Mouse (Mus musculus): ENCODE measurements around the gene Pkd1l1.

Gene Pkd1l1

GRCm38 (mm10) chr11:8958572-8958971 is 14.5 kb downstream of the Pkd1l1 start:
- Histone ChIP-seq H3K27me3 (ENCODE audit: control insufficient read depth, insufficient read depth, low read length, poor library complexity, severe bottlenecking) (no peaks in the 10 kb centered on the region), H3K36me3 (ENCODE audit: control insufficient read depth, insufficient read depth, low read length, poor library complexity, severe bottlenecking) (no peaks in the 10 kb centered on the region)
- DNase-seq (ENCODE audit: low read depth, low spot score), result no peak

- no peak for DNase-seq (ENCODE audit: low read depth, low spot score)
- no peaks in the 10 kb centered on the region for H3K27me3 ChIP-seq (ENCODE audit: control insufficient read depth, insufficient read depth, low read length, poor library complexity, severe bottlenecking)
- no peaks in the 10 kb centered on the region for H3K36me3 ChIP-seq (ENCODE audit: control insufficient read depth, insufficient read depth, low read length, poor library complexity, severe bottlenecking)
Observed at GRCm38 (mm10) chr11:8958108-8958507, 15.0 kb downstream of the Pkd1l1 start.

DNA sequence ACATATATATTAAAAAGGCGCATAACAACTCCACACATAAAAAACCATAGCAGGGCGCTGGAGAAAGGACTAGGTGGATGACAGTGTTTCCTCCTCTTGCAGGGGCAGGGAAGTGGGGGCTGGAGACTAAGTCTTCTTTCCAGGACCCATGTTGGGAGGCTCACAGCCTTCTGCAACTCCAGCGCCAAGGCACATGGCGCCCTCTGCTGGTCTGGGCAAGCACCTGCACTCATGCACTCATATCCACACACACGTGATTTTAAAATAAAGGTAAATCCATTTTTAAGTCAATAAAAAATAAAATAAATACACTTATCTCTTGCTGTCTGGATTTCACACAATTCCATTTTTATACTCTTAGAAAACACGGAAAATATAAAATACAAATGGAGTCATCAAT is 16.0 kb downstream of the Pkd1l1 start:
- Histone ChIP-seq H3K36me3 (ENCODE audit: control insufficient read depth, insufficient read depth, low read length, poor library complexity, severe bottlenecking) (no peaks in the 10 kb centered on the region), H3K27me3 (ENCODE audit: control insufficient read depth, insufficient read depth, low read length, poor library complexity, severe bottlenecking) (no peaks in the 10 kb centered on the region)
- peak; percentile 11 for DNase-seq (ENCODE audit: low read depth, low spot score)

- Histone ChIP-seq H3K36me3 (ENCODE audit: control insufficient read depth, insufficient read depth, low read length, poor library complexity, severe bottlenecking) (no peaks in the 10 kb centered on the region), H3K27me3 (ENCODE audit: control insufficient read depth, insufficient read depth, low read length, poor library complexity, severe bottlenecking) (no peaks in the 10 kb centered on the region)
- peak; percentile 30 for DNase-seq (ENCODE audit: low read depth, low spot score)
Observed at GRCm38 (mm10) chr11:8955678-8956077, 17.4 kb downstream of the Pkd1l1 start.

DNA sequence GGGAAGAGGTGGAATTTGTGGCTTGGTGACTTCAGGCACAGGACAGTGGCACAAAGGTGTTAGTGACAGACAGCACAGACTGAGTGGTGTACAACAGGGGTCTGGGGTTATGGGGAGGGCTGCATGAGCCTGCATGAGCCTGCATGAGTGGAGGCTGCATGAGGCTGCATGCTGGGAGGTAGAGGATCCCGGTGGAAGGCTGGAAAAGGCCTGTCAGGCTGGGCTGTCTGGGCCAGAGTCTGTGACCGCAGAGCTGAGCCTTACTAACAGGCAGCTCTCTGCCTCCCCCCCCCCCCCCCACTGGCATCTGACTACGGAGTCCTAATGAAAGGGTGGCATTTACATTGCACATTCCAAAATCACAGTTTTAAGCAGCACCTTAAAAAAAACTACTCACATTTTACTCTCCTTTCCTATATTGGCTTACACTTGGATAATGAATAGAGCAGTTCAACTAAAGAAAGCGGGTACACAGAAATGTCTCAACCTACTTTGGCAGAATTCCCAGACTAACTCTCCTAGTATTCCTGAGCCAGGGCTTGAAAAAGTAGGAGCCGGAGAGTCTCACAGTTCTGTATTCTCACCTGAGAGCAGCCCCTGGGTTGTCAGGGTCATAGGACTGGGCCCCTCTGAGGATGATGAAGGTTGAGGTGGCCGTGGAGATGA is 23.2 kb downstream of the Pkd1l1 start:
- H3K36me3 ChIP-seq (ENCODE audit: control insufficient read depth, insufficient read depth, low read length, poor library complexity, severe bottlenecking), result no peaks in the 10 kb centered on the region
- H3K27me3 ChIP-seq (ENCODE audit: control insufficient read depth, insufficient read depth, low read length, poor library complexity, severe bottlenecking), result no peaks in the 10 kb centered on the region
- DNase-seq (ENCODE audit: low read depth, low spot score), result no peak

- Histone ChIP-seq H3K36me3 (ENCODE audit: control insufficient read depth, insufficient read depth, low read length, poor library complexity, severe bottlenecking) (no peaks in the 10 kb centered on the region), H3K27me3 (ENCODE audit: control insufficient read depth, insufficient read depth, low read length, poor library complexity, severe bottlenecking) (no peaks in the 10 kb centered on the region)
- DNase-seq (ENCODE audit: low read depth, low spot score), result no peak
Observed at GRCm38 (mm10) chr11:8948871-8949270, 24.2 kb downstream of the Pkd1l1 start.

GRCm38 (mm10) chr11:8944114-8944513 is 29.0 kb downstream of the Pkd1l1 start:
- no peak for DNase-seq (ENCODE audit: low read depth, low spot score)
- H3K36me3 ChIP-seq (ENCODE audit: control insufficient read depth, insufficient read depth, low read length, poor library complexity, severe bottlenecking), result no peaks in the 10 kb centered on the region
- H3K27me3 ChIP-seq (ENCODE audit: control insufficient read depth, insufficient read depth, low read length, poor library complexity, severe bottlenecking), result no peaks in the 10 kb centered on the region

- no peaks in the 10 kb centered on the region for H3K36me3 ChIP-seq (ENCODE audit: control insufficient read depth, insufficient read depth, low read length, poor library complexity, severe bottlenecking)
- DNase-seq (ENCODE audit: low read depth, low spot score), result no peak
Observed at GRCm38 (mm10) chr11:8942446-8942845, 30.6 kb downstream of the Pkd1l1 start.

DNA sequence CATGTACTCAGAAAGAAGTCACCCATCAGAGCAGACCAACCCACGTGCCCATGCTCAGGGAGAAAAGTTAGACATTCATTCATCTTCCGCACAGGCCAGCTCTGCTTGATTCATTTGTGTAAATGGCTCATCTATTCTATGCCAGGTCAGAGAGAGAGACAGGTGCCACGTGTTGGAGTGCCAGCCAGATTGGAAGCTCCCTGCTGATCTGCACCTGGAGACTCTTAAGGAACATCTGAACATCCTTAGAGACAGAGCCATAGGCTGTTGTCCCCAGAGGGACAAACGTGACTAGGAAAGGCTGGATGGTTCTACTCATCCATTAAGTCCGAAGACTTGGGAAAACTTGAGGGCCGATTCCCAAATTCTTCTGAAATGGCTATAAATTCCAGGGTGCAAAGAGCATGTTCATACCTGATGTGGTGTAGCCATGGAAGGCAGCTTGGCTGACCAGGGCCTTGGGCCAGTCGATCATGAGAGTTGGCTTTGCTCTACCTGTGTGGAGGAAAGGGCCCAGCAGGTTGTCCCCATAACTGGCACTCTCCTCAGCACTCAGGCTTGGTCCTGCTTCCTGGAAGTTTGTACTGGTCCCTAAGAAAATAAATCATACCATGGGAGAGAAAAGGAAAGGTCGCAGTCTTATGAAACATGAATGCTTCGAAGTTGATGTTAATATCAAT is 36.5 kb downstream of the Pkd1l1 start:
- DNase-seq (ENCODE audit: low read depth, low spot score), result no peak
- H3K27me3 ChIP-seq (ENCODE audit: control insufficient read depth, insufficient read depth, low read length, poor library complexity, severe bottlenecking), result no peaks in the 10 kb centered on the region
- H3K36me3 ChIP-seq (ENCODE audit: control insufficient read depth, insufficient read depth, low read length, poor library complexity, severe bottlenecking), result no peaks in the 10 kb centered on the region

More at GRCm38 (mm10) chr11:8942446-8942845, 30.6 kb downstream of the Pkd1l1 start:
- no peaks in the 10 kb centered on the region for H3K27me3 ChIP-seq (ENCODE audit: control insufficient read depth, insufficient read depth, low read length, poor library complexity, severe bottlenecking)

- DNase-seq (ENCODE audit: low read depth, low spot score), result no peak
- H3K36me3 ChIP-seq (ENCODE audit: control insufficient read depth, insufficient read depth, low read length, poor library complexity, severe bottlenecking), result no peaks in the 10 kb centered on the region
- H3K27me3 ChIP-seq (ENCODE audit: control insufficient read depth, insufficient read depth, low read length, poor library complexity, severe bottlenecking), result no peaks in the 10 kb centered on the region
Observed at GRCm38 (mm10) chr11:8916081-8916671, 56.9 kb downstream of the Pkd1l1 start.

DNA sequence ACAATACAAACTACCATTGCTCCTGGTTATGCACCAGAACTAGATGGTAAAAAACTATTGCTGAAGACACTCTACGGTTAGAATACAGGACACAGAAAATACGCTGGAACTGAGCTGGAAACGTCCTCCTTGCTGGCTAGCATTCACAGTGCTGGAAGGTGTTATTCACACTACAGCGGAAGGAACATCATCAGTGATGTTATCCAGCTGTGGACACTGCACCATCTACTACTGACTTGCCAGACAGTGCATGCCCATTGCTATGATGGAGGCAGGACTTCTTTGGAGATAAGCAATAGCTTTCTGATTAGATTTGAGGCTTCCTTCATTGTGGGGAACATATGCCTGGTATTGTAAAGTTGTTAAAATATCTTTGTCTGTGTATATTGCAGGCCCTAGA is 90.3 kb downstream of the Pkd1l1 start:
- Histone ChIP-seq H3K36me3 (ENCODE audit: control insufficient read depth, insufficient read depth, low read length, poor library complexity, severe bottlenecking) (no peaks in the 10 kb centered on the region), H3K27me3 (ENCODE audit: control insufficient read depth, insufficient read depth, low read length, poor library complexity, severe bottlenecking) (no peaks in the 10 kb centered on the region)
- no peak for DNase-seq (ENCODE audit: low read depth, low spot score)

- Histone ChIP-seq H3K36me3 (ENCODE audit: control insufficient read depth, insufficient read depth, low read length, poor library complexity, severe bottlenecking) (no peaks in the 10 kb centered on the region), H3K27me3 (ENCODE audit: control insufficient read depth, insufficient read depth, low read length, poor library complexity, severe bottlenecking) (no peaks in the 10 kb centered on the region)
Observed at GRCm38 (mm10) chr11:8881521-8881920, 91.5 kb downstream of the Pkd1l1 start.

GRCm38 (mm10) chr11:8870115-8870514 is 103.0 kb downstream of the Pkd1l1 start:
- no peak for DNase-seq (ENCODE audit: low read depth, low spot score)
- Histone ChIP-seq H3K36me3 (ENCODE audit: control insufficient read depth, insufficient read depth, low read length, poor library complexity, severe bottlenecking) (no peaks in the 10 kb centered on the region), H3K27me3 (ENCODE audit: control insufficient read depth, insufficient read depth, low read length, poor library complexity, severe bottlenecking) (no peaks in the 10 kb centered on the region)

More at GRCm38 (mm10) chr11:8881521-8881920, 91.5 kb downstream of the Pkd1l1 start:
- DNase-seq (ENCODE audit: low read depth, low spot score), result no peak

DNA sequence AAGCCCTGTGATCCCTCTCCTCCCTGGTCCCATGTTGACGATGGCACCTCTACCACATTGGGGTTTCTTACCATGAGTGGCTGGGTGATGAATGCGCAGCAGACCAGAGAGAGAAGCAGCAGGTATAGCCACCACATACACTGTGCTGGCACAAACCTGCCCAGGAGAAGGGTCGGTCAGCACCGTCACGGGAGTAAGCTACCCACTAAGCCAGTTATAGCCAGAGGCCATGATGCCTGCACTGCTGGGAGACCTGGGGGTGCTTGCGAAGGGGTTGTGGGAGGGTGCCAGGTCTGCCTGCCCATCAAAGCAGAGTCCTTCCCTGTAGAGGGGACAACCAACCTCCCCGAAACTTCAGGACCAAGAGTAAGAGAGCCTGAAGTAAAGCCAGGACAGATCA is 107.0 kb downstream of the Pkd1l1 start:
- Histone ChIP-seq H3K36me3 (ENCODE audit: control insufficient read depth, insufficient read depth, low read length, poor library complexity, severe bottlenecking) (no peaks in the 10 kb centered on the region), H3K27me3 (ENCODE audit: control insufficient read depth, insufficient read depth, low read length, poor library complexity, severe bottlenecking) (no peaks in the 10 kb centered on the region)
- DNase-seq (ENCODE audit: low read depth, low spot score), result no peak

DNA sequence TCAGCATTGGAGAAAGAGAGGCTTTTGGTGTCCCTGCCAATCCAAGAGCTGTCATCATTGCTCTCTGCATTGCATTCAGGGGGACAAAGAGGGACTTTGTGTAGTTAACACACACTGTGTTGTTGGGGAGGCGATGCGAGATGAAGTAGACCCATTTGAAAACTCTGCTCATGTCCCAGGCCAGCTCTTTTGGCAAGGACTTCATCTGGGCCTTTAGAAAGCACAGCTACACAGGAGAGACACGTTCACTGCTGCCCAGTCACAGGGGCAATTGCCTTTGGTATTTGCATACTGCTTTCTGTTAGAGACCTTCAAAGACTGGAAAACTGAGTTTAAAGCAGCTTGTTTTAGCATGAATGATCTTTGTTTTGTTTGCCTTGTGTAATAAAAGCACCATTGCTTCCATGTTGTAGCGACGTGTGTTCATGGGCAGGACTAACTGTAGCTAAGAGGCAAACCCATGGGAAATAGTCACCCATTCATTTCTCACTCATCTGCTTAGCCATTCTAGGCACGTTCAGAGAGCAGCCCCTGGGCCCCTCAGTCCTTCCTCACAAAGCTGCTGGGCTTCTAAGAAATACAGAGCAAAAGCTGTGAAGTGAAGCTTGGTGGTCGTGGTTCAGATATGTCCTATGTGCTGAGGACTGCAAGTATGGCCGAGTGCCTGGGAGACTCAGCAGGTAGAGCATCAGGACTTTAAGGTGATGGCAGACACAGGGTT is 109.0 kb downstream of the Pkd1l1 start:
- H3K27me3 ChIP-seq (ENCODE audit: control insufficient read depth, insufficient read depth, low read length, poor library complexity, severe bottlenecking), result no peaks in the 10 kb centered on the region
- no peak for DNase-seq (ENCODE audit: low read depth, low spot score)
- H3K36me3 ChIP-seq (ENCODE audit: control insufficient read depth, insufficient read depth, low read length, poor library complexity, severe bottlenecking), result no peaks in the 10 kb centered on the region

Measured in splenic B cell, adult 2 months (primary cell).